Mouse (Mus musculus) liver, embryonic 13.5 days (tissue): ENCODE results near the gene Gm10118. TPM values are rescaled to one million over a fixed set of nuclear protein-coding genes. Genes with fewer than 3 reads are reported as not detected.

Experiments
- ATAC-seq: fragments of 200-750 bp; cut with Nextera tagmentation; 2 replicates; pipeline ENCODE4 v1.8.0; 2017; ENCODE audit warnings: low read depth, mild to moderate bottlenecking, moderate number of reproducible peaks, moderate library complexity
- DNase-seq: peaks from one replicate; pipeline ENCODE4 v3.0.0; 2022
- H3K27ac ChIP-seq: fragments of 300-500 bp; sonication (generic); 2 replicates; pipeline ENCODE4 v1.5.1; 2015; ENCODE audit warnings: moderate library complexity, mild to moderate bottlenecking, inconsistent platforms
- H3K27me3 ChIP-seq: fragments of 300-500 bp; sonication (generic); 2 replicates; pipeline ENCODE4 v1.6.1; 2015; ENCODE audit warnings: mild to moderate bottlenecking, inconsistent platforms
- H3K36me3 ChIP-seq: fragments of 300-500 bp; sonication (generic); 2 replicates; pipeline ENCODE4 v1.6.1; 2015; ENCODE audit warnings: mild to moderate bottlenecking, inconsistent platforms
- H3K4me1 ChIP-seq: fragments of 300-500 bp; sonication (generic); replicated peaks from 2 replicates; pipeline ENCODE4 v1.6.1; 2015; ENCODE audit warnings: inconsistent platforms
- H3K4me2 ChIP-seq: fragments of 300-500 bp; sonication (generic); 2 replicates; pipeline ENCODE4 v1.6.1; 2015; ENCODE audit warnings: inconsistent platforms, mild to moderate bottlenecking, moderate library complexity
- H3K4me3 ChIP-seq: fragments of 300-500 bp; sonication (generic); replicated peaks from 2 replicates; pipeline ENCODE4 v1.5.1; 2015; ENCODE audit warnings: mild to moderate bottlenecking, inconsistent platforms
- H3K9ac ChIP-seq: fragments of 300-500 bp; sonication (generic); 2 replicates; pipeline ENCODE4 v1.6.1; 2015; ENCODE audit warnings: mild to moderate bottlenecking, inconsistent platforms
- H3K9me3 ChIP-seq: fragments of 300-500 bp; sonication (generic); replicated peaks from 2 replicates; pipeline ENCODE4 v1.6.1; 2016; ENCODE audit warnings: inconsistent platforms
- WGBS: fragments of 180-500 bp; shearing (Covaris S2); methylation state at CpG from one replicate; pipeline ENCODE4 v1.1.7; 2015; ENCODE audit not compliant: insufficient replicate concordance; 5-methylcytosine and 5-hydroxymethylcytosine counted together
- polyA plus RNA-seq: library from polyadenylated mRNA; unstranded; fragments of >200 nt; fragmentation: Nextera tagmentation; extraction: Ambion mirVana; gene quantifications from 2 replicates; pipeline ENCODE4 v1.2.1, GENCODE M21; 2015

Gene Gm10118
- polyA plus RNA-seq, 1 experiment from 2014 or later: not detected

- Histone ChIP-seq H3K9ac (no peak overlapping the region), H3K27ac (no peak overlapping the region), H3K4me2 (no peak overlapping the region), H3K4me1 (no peaks in the 10 kb centered on the region), H3K9me3 (no peaks in the 10 kb centered on the region), H3K36me3 (no peaks in the 10 kb centered on the region), H3K4me3 (no peak overlapping the region), H3K27me3 (no peaks in the 10 kb centered on the region)
- ATAC-seq: no peak
- DNase-seq: no peak
- WGBS: 65% methylated on average over 5 of the region's 5 CpGs
Measured at GRCm38 (mm10) chr10:63880462-63880903, 46.8 kb downstream of the Gm10118 start.

Other genes starting within 250 kb of the Gm10118 start
- 0.05 and 0.10 TPM in 2 replicates for gene Lrrtm3, start 162.8 kb upstream of the Gm10118 start, polyA plus RNA-seq